Comparison of ENCODE assay signal across 20 mouse cellular contexts in the genomic region with DNA sequence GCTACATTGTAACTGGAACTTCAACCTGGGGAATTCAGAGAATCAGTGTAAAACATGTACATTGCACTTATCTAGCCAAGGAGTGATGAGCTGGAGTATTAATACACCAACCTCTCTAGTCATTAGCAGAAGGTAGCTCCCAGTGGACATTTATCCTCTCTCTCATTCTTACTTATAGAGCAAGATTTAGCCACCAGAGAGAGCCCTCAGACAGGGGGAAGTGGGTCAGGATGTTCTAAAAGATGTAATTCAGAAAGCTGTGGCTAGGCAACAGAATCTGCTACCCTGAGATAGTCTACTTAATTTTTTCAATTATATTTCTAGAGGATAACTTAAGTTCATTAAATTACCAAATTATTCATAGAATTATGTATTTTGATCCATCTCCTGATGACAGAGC.
DNase-seq lines count a peak whose midpoint lies in the region; ATAC-seq and TF ChIP-seq lines count a peak whose summit lies in the region.
"Had no signal": no experiment of that assay in that cellular context is flagged by ENCODE, and none has a peak within 500 bp of the region (broad histone marks: within the 10 kb centered on the region; RNA-seq: fewer than 3 reads in every experiment).

No protein-coding gene starts in this region.

- H3K36me3 ChIP-seq in stomach, postnatal 0 days (ENCODE audit: control insufficient read depth, insufficient read depth, low read length): no peaks in the 10 kb centered on the region
- H3K36me3 ChIP-seq: embryonic facial prominence, embryonic 15.5 days; lung, embryonic 15.5 days had no signal

- H3K9me3 ChIP-seq in stomach, postnatal 0 days (ENCODE audit: control insufficient read depth, low read length): no peaks in the 10 kb centered on the region
- H3K9me3 ChIP-seq: embryonic facial prominence, embryonic 15.5 days; lung, embryonic 15.5 days; megakaryocyte, embryonic 14.5 days had no signal

- peak; percentile 20 to 24 for DNase-seq in cerebellum, postnatal 10 days
- no peak for DNase-seq in cerebellum, adult 18-20 months
- DNase-seq in layer of hippocampus, adult 2 months (ENCODE audit: low spot score in 2 of 2): no peak
- no peak for DNase-seq in layer of hippocampus, adult 18-20 months (ENCODE audit: low spot score in 2 of 2)
- DNase-seq in thymus, postnatal 14 days: peak; percentile 36
- no peak for DNase-seq in thymus, adult 18-20 months
- DNase-seq in stomach, postnatal 0 days (ENCODE audit: low spot score): no peak
- DNase-seq: adrenal gland, adult 2 months; cerebellum, adult 2 months; embryo, embryonic 11 days; gastrocnemius, postnatal 14 days; kidney, adult 11 months; layer of hippocampus, postnatal 36 days; left cerebral cortex, postnatal 4 days had no signal

- H3K4me1 ChIP-seq in stomach, postnatal 0 days (replicated peaks; ENCODE audit: control insufficient read depth, insufficient read depth): no peaks in the 10 kb centered on the region
- H3K4me1 ChIP-seq: embryonic facial prominence, embryonic 15.5 days; lung, embryonic 15.5 days; megakaryocyte, embryonic 14.5 days had no signal

- H3K4me3 ChIP-seq in layer of hippocampus, adult 2 months: no peak overlapping the region
- H3K4me3 ChIP-seq in stomach, postnatal 0 days (ENCODE audit: low read depth, low read length): no peak overlapping the region
- H3K4me3 ChIP-seq: embryonic facial prominence, embryonic 15.5 days; lung, embryonic 15.5 days; megakaryocyte, embryonic 14.5 days had no signal

- H3K27me3 ChIP-seq in stomach, postnatal 0 days (ENCODE audit: control insufficient read depth, insufficient read depth, low read length): no peaks in the 10 kb centered on the region
- H3K27me3 ChIP-seq: embryonic facial prominence, embryonic 15.5 days; lung, embryonic 15.5 days; megakaryocyte, embryonic 14.5 days had no signal

- no peak for ATAC-seq in stomach, postnatal 0 days (ENCODE audit: low FRiP score, low TSS enrichment)
- ATAC-seq in erythroblast, adult 5-6 weeks (replicated peaks; ENCODE audit: low FRiP score, poor library complexity, severe bottlenecking): no peak

- H3K4me2 ChIP-seq in stomach, postnatal 0 days (replicated peaks; ENCODE audit: low read depth): no peak overlapping the region
- H3K4me2 ChIP-seq: embryonic facial prominence, embryonic 15.5 days; hindbrain, embryonic 14.5 days; liver, embryonic 11.5 days; lung, embryonic 15.5 days had no signal

- TF ChIP-seq CTCF in layer of hippocampus, adult 2 months (conservative IDR thresholded peaks at IDR 0.05): peak; percentile 51
- TF ChIP-seq CTCF in stomach, postnatal 0 days (IDR thresholded peaks at IDR 0.05; ENCODE audit: low read depth): peak; percentile 53

- no peak for TF ChIP-seq EP300 in stomach, postnatal 0 days (optimal IDR thresholded peaks at IDR 0.05)

- H3K9ac ChIP-seq in stomach, postnatal 0 days (ENCODE audit: low read length): no peak overlapping the region
- H3K9ac ChIP-seq: embryonic facial prominence, embryonic 15.5 days; hindbrain, embryonic 14.5 days; lung, embryonic 15.5 days had no signal

- no peak overlapping the region for H3K27ac ChIP-seq in layer of hippocampus, adult 2 months
- no peak overlapping the region for H3K27ac ChIP-seq in stomach, postnatal 0 days (replicated peaks)
- H3K27ac ChIP-seq: embryonic facial prominence, embryonic 15.5 days; hindbrain, embryonic 14.5 days; lung, embryonic 15.5 days had no signal

Comparison
In these comparisons a context has a peak if more than half of its experiments do, and no peak if none do; other contexts are left out.
1. DNase-seq: peak in cerebellum, postnatal 10 days (2 of 2) and thymus, postnatal 14 days (single experiment); none in cerebellum, adult 18-20 months (0 of 2), layer of hippocampus, adult 2 months (0 of 2), layer of hippocampus, adult 18-20 months (0 of 2), thymus, adult 18-20 months (0 of 2) and stomach, postnatal 0 days (single experiment).